Mouse (Mus musculus) intestine, embryonic 14.5 days (tissue): ENCODE data around the gene Creb3l2. TPM values are rescaled to one million over a fixed set of nuclear protein-coding genes. Genes with fewer than 3 reads are reported as not detected.

Experiments
- ATAC-seq: fragments of 200-750 bp; cut with Nextera tagmentation; replicated peaks from 2 replicates; pipeline ENCODE4 v1.8.0; 2017; ENCODE audit warnings: low read depth, moderate number of reproducible peaks, moderate TSS enrichment, moderate library complexity; ENCODE audit not compliant: low FRiP score, low TSS enrichment
- DNase-seq: peaks from one replicate; pipeline ENCODE4 v3.0.0-alpha.2; 2018; ENCODE audit warnings: low spot score
- H3K27ac ChIP-seq: fragments of 300-500 bp; sonication (generic); 2 replicates; pipeline ENCODE4 v1.5.1; 2014; ENCODE audit warnings: low read depth, mild to moderate bottlenecking, control low read depth
- H3K27me3 ChIP-seq: fragments of 300-500 bp; sonication (generic); replicated peaks from 2 replicates; pipeline ENCODE4 v1.6.1; 2014; ENCODE audit warnings: low read length, control low read depth; ENCODE audit not compliant: control insufficient read depth, insufficient read depth
- H3K36me3 ChIP-seq: fragments of 300-500 bp; sonication (generic); 2 replicates; pipeline ENCODE4 v1.6.1; 2014; ENCODE audit warnings: low read length, control low read depth; ENCODE audit not compliant: control insufficient read depth, insufficient read depth
- H3K4me1 ChIP-seq: fragments of 300-500 bp; sonication (generic); replicated peaks from 2 replicates; pipeline ENCODE4 v1.6.1; 2014; ENCODE audit warnings: low read length, control low read depth, mixed read lengths; ENCODE audit not compliant: control insufficient read depth, insufficient read depth
- H3K4me2 ChIP-seq: fragments of 300-500 bp; sonication (generic); 2 replicates; pipeline ENCODE4 v1.6.1; 2014; ENCODE audit warnings: low read length
- H3K4me3 ChIP-seq: fragments of 300-500 bp; sonication (generic); 2 replicates; pipeline ENCODE4 v1.5.1; 2014; ENCODE audit warnings: low read depth, low read length, control low read depth, mixed read lengths
- H3K9ac ChIP-seq: fragments of 300-500 bp; sonication (generic); 2 replicates; pipeline ENCODE4 v1.6.1; 2014; ENCODE audit warnings: mild to moderate bottlenecking, low read length
- H3K9me3 ChIP-seq: fragments of 300-500 bp; sonication (generic); 2 replicates; pipeline ENCODE4 v1.6.1; 2016; ENCODE audit warnings: low read length, control low read depth; ENCODE audit not compliant: control insufficient read depth
- WGBS: fragments of 180-500 bp; shearing (Covaris S2); extraction: QIAGEN DNeasy Blood & Tissue Kit; methylation state at CpG from one replicate; pipeline ENCODE4 v1.1.7; 2014; 5-methylcytosine and 5-hydroxymethylcytosine counted together
- polyA plus RNA-seq: library from polyadenylated mRNA; unstranded; fragments of >200 nt; fragmentation: Nextera tagmentation; extraction: Ambion mirVana; gene quantifications from 2 replicates; pipeline ENCODE4 v1.2.1, GENCODE M21; 2014

The Creb3l2 gene
- polyA plus RNA-seq, 1 experiment from 2014 or later, result 22.9 TPM

GRCm38 (mm10) chr6:37439676-37440490 lies 2.1 kb downstream of the Creb3l2 start:
- peak overlapping the region; percentile 91 for H3K4me3 ChIP-seq
- no peak for ATAC-seq
- H3K36me3 ChIP-seq, result peaks cover 3% of the 10 kb centered on the region; the same call in 1 of the 2 replicates
- no peak for DNase-seq
- no peaks in the 10 kb centered on the region for H3K9me3 ChIP-seq
- peak overlapping the region; percentile 89 for H3K9ac ChIP-seq
- H3K27me3 ChIP-seq, result no peaks in the 10 kb centered on the region
- WGBS, result 37% methylated on average over 13 of the region's 13 CpGs
- H3K27ac ChIP-seq, result peak overlapping the region; percentile 91
- H3K4me2 ChIP-seq, result peak overlapping the region; percentile 67
- peaks cover 36% of the 10 kb centered on the region for H3K4me1 ChIP-seq

- peaks cover 45% of the 10 kb centered on the region for H3K4me1 ChIP-seq
- H3K36me3 ChIP-seq, result peaks cover 3% of the 10 kb centered on the region; the same call in 1 of the 2 replicates
- DNase-seq (no peak), ATAC-seq (no peak)
- H3K27ac ChIP-seq, result no peak overlapping the region
- H3K27me3 ChIP-seq, result no peaks in the 10 kb centered on the region
- peak overlapping the region; percentile 10; the same call in 1 of the 2 replicates for H3K4me3 ChIP-seq
- no peaks in the 10 kb centered on the region for H3K9me3 ChIP-seq
- no peak overlapping the region for H3K9ac ChIP-seq
- H3K4me2 ChIP-seq, result peak overlapping the region; percentile 67
- WGBS, result 91% methylated on average over 3 of the region's 3 CpGs
Observed at GRCm38 (mm10) chr6:37438510-37438909, 3.4 kb downstream of the Creb3l2 start.

GRCm38 (mm10) chr6:37437086-37437485 lies 4.9 kb downstream of the Creb3l2 start:
- H3K27ac ChIP-seq, result no peak overlapping the region
- peaks cover 51% of the 10 kb centered on the region for H3K4me1 ChIP-seq
- no peak overlapping the region for H3K4me2 ChIP-seq
- no peak overlapping the region for H3K4me3 ChIP-seq
- H3K9ac ChIP-seq, result no peak overlapping the region
- H3K9me3 ChIP-seq, result no peaks in the 10 kb centered on the region
- ATAC-seq (no peak), DNase-seq (no peak)
- no peaks in the 10 kb centered on the region for H3K27me3 ChIP-seq
- WGBS, result 86% methylated on average over 13 of the region's 13 CpGs
- peaks cover 3% of the 10 kb centered on the region; the same call in 1 of the 2 replicates for H3K36me3 ChIP-seq

GRCm38 (mm10) chr6:37435391-37435790 lies 6.6 kb downstream of the Creb3l2 start:
- no peak overlapping the region for H3K4me2 ChIP-seq
- peaks cover 67% of the 10 kb centered on the region for H3K4me1 ChIP-seq
- no peaks in the 10 kb centered on the region for H3K9me3 ChIP-seq
- WGBS, result 66% methylated on average over 6 of the region's 6 CpGs
- no peak overlapping the region for H3K27ac ChIP-seq
- ATAC-seq, result no peak
- no peaks in the 10 kb centered on the region for H3K27me3 ChIP-seq
- H3K4me3 ChIP-seq, result no peak overlapping the region
- DNase-seq, result no peak
- H3K36me3 ChIP-seq, result peaks cover 3% of the 10 kb centered on the region; the same call in 1 of the 2 replicates
- no peak overlapping the region for H3K9ac ChIP-seq

- Histone ChIP-seq H3K27me3 (no peaks in the 10 kb centered on the region), H3K9me3 (no peaks in the 10 kb centered on the region), H3K36me3 (peaks cover 10% of the 10 kb centered on the region; the same call in 1 of the 2 replicates), H3K4me3 (no peak overlapping the region), H3K4me2 (peak overlapping the region; percentile 33), H3K9ac (no peak overlapping the region), H3K27ac (peak overlapping the region; percentile 91), H3K4me1 (peaks cover 60% of the 10 kb centered on the region)
- ATAC-seq, result no peak
- WGBS, result 72% methylated on average over 3 of the region's 3 CpGs
- DNase-seq, result no peak
Observed at GRCm38 (mm10) chr6:37429849-37430470, 12.0 kb downstream of the Creb3l2 start.

GRCm38 (mm10) chr6:37428947-37429346 lies 13.0 kb downstream of the Creb3l2 start:
- Histone ChIP-seq H3K4me1 (peaks cover 60% of the 10 kb centered on the region), H3K9me3 (no peaks in the 10 kb centered on the region), H3K4me2 (no peak overlapping the region), H3K27ac (no peak overlapping the region), H3K36me3 (peaks cover 10% of the 10 kb centered on the region; the same call in 1 of the 2 replicates), H3K4me3 (no peak overlapping the region), H3K9ac (no peak overlapping the region), H3K27me3 (no peaks in the 10 kb centered on the region)
- 82% methylated on average over 8 of the region's 8 CpGs for WGBS
- ATAC-seq, result no peak
- no peak for DNase-seq

- H3K27ac ChIP-seq, result no peak overlapping the region
- DNase-seq, result no peak
- H3K9me3 ChIP-seq, result no peaks in the 10 kb centered on the region
- 0 out of 2 replicates have a peak overlapping the region, but pooled peaks have one; percentile 5 for H3K4me2 ChIP-seq
- no peak for ATAC-seq
- no peaks in the 10 kb centered on the region for H3K27me3 ChIP-seq
- H3K9ac ChIP-seq, result no peak overlapping the region
- 54% methylated on average over 11 of the region's 11 CpGs for WGBS
- no peak overlapping the region for H3K4me3 ChIP-seq
- H3K4me1 ChIP-seq, result peaks cover 58% of the 10 kb centered on the region
- peaks cover 10% of the 10 kb centered on the region; the same call in 1 of the 2 replicates for H3K36me3 ChIP-seq
Observed at GRCm38 (mm10) chr6:37428044-37428443, 13.9 kb downstream of the Creb3l2 start.

GRCm38 (mm10) chr6:37426615-37427014 lies 15.3 kb downstream of the Creb3l2 start:
- Histone ChIP-seq H3K36me3 (peaks cover 10% of the 10 kb centered on the region; the same call in 1 of the 2 replicates), H3K27ac (no peak overlapping the region), H3K9me3 (no peaks in the 10 kb centered on the region), H3K27me3 (no peaks in the 10 kb centered on the region), H3K4me2 (no peak overlapping the region), H3K9ac (no peak overlapping the region), H3K4me1 (peaks cover 44% of the 10 kb centered on the region), H3K4me3 (no peak overlapping the region)
- 90% methylated on average over 2 of the region's 2 CpGs for WGBS
- DNase-seq (no peak), ATAC-seq (no peak)
